Mouse (Mus musculus) sigmoid colon, adult 10 weeks (tissue): ENCODE data around the gene Gm1993. TPM values are rescaled to one million over a fixed set of nuclear protein-coding genes. Genes with fewer than 3 reads are reported as not detected.

ENCODE experiments used
- polyA plus RNA-seq: library from polyadenylated mRNA; stranded (reverse); fragments of 350-450 nt; fragmentation: Illumina TruSeq; extraction: RNeasy Lipid Tissue Mini Kit (QIAGEN cat#74804); gene quantifications from one replicate; pipeline ENCODE4 v1.2.3, GENCODE M21; 2014; ENCODE audit warnings: low read depth, low replicate concordance

The Gm1993 gene
- polyA plus RNA-seq: not detected

DNA sequence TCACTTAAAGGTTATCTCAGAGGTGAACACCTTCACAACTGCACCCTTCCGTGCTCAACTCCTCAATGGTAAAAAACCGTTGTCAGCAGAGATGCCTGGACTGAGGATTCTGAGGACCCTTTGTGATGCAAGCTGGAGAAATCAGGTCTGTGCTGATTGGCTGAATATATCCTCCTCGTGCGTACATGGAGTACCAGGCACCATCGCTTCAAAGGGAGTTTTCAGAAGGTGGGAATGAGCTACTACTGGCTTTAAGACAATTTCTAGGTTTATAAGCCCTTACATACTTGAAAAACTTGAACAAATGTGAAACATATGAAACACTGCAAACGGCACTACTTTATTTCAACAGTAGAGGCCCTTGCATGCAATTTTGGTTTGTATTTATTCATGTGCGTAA lies at the start of gene Gm1993:
Gene Gm1993, minus strand, starts transcription at position 101 of the 400 bp plus-strand sequence.

